Mouse (Mus musculus) E14TG2a.4 (cell line): ENCODE results near the gene Hoxc6.

ENCODE experiments used
- H3K27me3 ChIP-seq: 2 replicates; pipeline ENCODE4 v1.6.1; 2014; ENCODE audit warnings: low read length, control low read depth; ENCODE audit not compliant: insufficient read depth
- H3K36me3 ChIP-seq: 2 replicates; pipeline ENCODE4 v1.6.1; 2014; ENCODE audit warnings: low read length, control low read depth; ENCODE audit not compliant: insufficient read depth
- H3K4me1 ChIP-seq: replicated peaks from 2 replicates; pipeline ENCODE4 v1.6.1; 2014; ENCODE audit warnings: low read depth, low read length, control low read depth
- H3K4me3 ChIP-seq: replicated peaks from 2 replicates; pipeline ENCODE4 v1.5.1; 2014; ENCODE audit warnings: mild to moderate bottlenecking, low read length
- H3K9me3 ChIP-seq: 2 replicates; pipeline ENCODE4 v1.6.1; 2014; ENCODE audit warnings: low read length, control low read depth
- CTCF ChIP-seq: conservative IDR thresholded peaks from 2 replicates; pipeline ENCODE4 v1.5.1; 2014; ENCODE audit warnings: low read length
- NANOG ChIP-seq: IDR thresholded peaks from 2 replicates; pipeline ENCODE4 v1.6.1; 2014; ENCODE audit warnings: borderline replicate concordance, low read length, mixed read lengths
- POU5F1 ChIP-seq: IDR thresholded peaks from 2 replicates; pipeline ENCODE4 v1.6.1; 2014; ENCODE audit warnings: low read length, borderline replicate concordance

Gene Hoxc6

DNA sequence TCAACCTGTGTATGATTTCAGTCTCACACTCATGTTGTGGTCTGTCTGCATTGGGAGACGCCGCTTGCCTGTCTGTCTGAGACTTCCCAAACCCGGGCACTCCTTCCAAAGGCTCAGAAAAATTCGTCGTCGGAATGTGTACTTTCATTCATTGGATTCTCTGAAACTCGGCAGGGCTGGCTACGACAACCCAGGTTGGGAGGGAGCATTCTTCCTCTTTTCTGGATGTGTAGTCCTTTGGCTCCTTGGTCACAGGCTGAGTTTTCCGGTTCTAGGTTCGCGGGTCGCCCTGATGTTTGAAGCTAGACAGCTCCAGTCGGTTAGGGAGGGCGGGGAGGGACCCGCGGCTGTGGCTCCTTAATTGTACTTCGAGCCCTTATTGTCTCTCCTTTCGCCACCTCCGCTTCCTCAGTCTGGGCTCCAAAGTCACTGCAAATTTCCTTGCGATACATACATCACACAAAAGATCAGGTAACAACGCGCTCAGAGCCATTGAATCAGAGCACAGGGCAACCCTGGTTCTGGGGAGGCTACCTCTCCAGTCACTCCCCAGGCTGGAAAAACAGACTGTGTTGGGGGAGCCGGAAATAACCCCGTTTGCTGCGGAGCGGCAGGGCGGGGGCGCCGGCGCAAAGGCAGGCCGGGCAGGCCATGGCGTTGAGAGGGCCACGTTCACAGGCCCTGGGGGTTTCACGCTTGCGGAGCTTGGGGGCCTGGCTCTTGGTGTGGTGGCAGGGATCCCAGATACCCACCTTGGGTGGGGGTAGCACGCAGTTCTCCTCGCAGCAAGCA, 21.2 kb upstream of the Hoxc6 start:
- H3K4me3 ChIP-seq: peak overlapping the region; percentile 29; the same call in 1 of the 2 replicates
- peaks cover 13% of the 10 kb centered on the region; the same call in 1 of the 2 replicates for H3K9me3 ChIP-seq
- H3K4me1 ChIP-seq: peaks cover 46% of the 10 kb centered on the region
- H3K36me3 ChIP-seq: no peaks in the 10 kb centered on the region
- TF ChIP-seq NANOG (no peak), POU5F1 (no peak), CTCF (no peak)
- H3K27me3 ChIP-seq: peaks cover 99% of the 10 kb centered on the region

DNA sequence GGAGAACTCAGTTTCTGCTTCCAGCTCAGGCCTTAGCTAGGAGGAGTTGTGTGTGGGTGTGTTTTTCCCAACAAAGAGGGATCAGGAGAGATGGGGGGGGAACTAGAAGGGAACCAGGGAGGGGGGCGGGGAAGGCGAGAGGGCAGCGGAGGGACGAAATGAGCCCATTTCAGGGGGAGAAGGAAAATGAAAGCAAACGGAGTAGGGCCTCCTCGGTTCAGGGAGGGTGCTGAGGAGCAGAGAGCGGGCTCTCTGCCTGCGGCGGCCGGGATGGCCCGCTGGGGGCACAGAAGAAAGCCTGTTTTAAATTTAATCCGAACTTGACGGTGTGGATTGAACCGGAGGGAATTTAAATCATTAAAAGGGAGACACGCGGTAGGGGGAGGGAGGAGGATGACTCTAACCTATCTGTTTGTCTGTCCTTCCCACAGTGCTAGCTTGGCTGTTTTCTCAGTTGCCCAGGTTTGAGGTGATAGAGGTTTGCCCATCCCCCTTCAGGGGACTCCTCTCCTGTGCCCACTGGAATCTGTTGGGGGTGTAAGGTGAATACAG, 20.6 kb upstream of the Hoxc6 start:
- peaks cover 99% of the 10 kb centered on the region for H3K27me3 ChIP-seq
- TF ChIP-seq NANOG (no peak), CTCF (no peak)
- H3K9me3 ChIP-seq: peaks cover 10% of the 10 kb centered on the region; the same call in 1 of the 2 replicates
- no peaks in the 10 kb centered on the region for H3K36me3 ChIP-seq
- H3K4me3 ChIP-seq: 0 out of 2 replicates have a peak overlapping the region, but pooled peaks have one; percentile 29
- peaks cover 44% of the 10 kb centered on the region for H3K4me1 ChIP-seq

- H3K4me3 ChIP-seq: no peak overlapping the region
- no peak for TF ChIP-seq POU5F1
- TF ChIP-seq NANOG: no peak
- TF ChIP-seq CTCF: no peak
- no peaks in the 10 kb centered on the region for H3K36me3 ChIP-seq
- peaks cover 40% of the 10 kb centered on the region for H3K4me1 ChIP-seq
- no peaks in the 10 kb centered on the region for H3K9me3 ChIP-seq
- H3K27me3 ChIP-seq: peaks cover 99% of the 10 kb centered on the region
These were observed 19.2 kb upstream of the Hoxc6 start for GRCm38 (mm10) chr15:102978615-102979515.

DNA sequence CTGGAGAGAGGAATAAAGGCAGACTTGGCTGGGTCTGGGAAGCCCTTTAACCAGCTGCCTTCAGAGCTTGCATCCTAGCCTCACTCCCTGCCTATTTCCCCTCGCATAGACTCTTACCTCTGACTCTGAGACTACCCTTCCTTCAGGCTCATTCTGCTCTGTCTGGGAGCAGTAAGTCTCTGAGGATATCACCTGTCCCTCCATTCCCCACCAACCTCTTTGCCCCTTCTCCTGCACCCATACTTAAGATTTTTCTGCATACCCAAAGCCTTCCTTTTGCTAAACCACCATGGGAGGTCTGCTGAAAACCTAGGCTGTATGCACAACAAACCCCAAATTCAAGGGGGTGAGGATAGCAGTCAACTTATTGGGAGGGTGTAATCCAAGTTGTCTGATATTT, 18.1 kb upstream of the Hoxc6 start:
- peaks cover 40% of the 10 kb centered on the region for H3K4me1 ChIP-seq
- peaks cover 99% of the 10 kb centered on the region for H3K27me3 ChIP-seq
- no peaks in the 10 kb centered on the region for H3K36me3 ChIP-seq
- H3K9me3 ChIP-seq: no peaks in the 10 kb centered on the region
- no peak overlapping the region for H3K4me3 ChIP-seq
- TF ChIP-seq POU5F1 (no peak), CTCF (no peak), NANOG (no peak)

GRCm38 (mm10) chr15:102980352-102980751, 17.7 kb upstream of the Hoxc6 start:
- Histone ChIP-seq H3K27me3 (peaks cover 99% of the 10 kb centered on the region), H3K4me1 (peaks cover 40% of the 10 kb centered on the region), H3K36me3 (no peaks in the 10 kb centered on the region), H3K4me3 (no peak overlapping the region), H3K9me3 (peaks cover 3% of the 10 kb centered on the region; the same call in 1 of the 2 replicates)
- no peak for TF ChIP-seq NANOG
- no peak for TF ChIP-seq POU5F1

DNA sequence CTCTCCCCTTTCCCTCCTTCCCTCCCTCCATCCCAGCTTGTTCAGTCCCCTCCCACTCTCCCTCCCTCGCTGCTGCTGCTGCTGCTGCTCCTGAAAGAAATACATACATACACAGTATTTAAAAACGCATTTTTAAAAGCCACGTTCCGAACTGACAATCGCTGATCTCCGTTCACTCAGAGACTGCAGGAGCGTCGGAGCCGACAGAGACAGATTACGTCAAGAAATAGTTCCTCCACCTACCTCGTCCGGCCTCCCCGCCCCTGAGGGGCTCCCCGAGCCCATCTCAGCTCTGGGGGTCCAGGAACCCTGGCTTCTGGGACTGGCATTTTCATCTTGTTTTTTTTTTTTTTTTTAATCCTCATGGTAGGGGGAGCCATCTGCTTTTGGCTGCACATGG, 17.1 kb upstream of the Hoxc6 start:
- H3K4me3 ChIP-seq: peak overlapping the region; percentile 69
- no peaks in the 10 kb centered on the region for H3K36me3 ChIP-seq
- H3K4me1 ChIP-seq: peaks cover 34% of the 10 kb centered on the region
- H3K9me3 ChIP-seq: peaks cover 8% of the 10 kb centered on the region
- TF ChIP-seq POU5F1 (no peak), CTCF (no peak), NANOG (no peak)
- H3K27me3 ChIP-seq: peaks cover 99% of the 10 kb centered on the region

- H3K36me3 ChIP-seq: no peaks in the 10 kb centered on the region
- TF ChIP-seq NANOG (no peak), CTCF (no peak), POU5F1 (no peak)
- peak overlapping the region; percentile 69 for H3K4me3 ChIP-seq
- peaks cover 28% of the 10 kb centered on the region for H3K4me1 ChIP-seq
- H3K9me3 ChIP-seq: peaks cover 15% of the 10 kb centered on the region
- peaks cover 100% of the 10 kb centered on the region for H3K27me3 ChIP-seq
These were observed 16.4 kb upstream of the Hoxc6 start for GRCm38 (mm10) chr15:102981379-102982288.

GRCm38 (mm10) chr15:102983716-102984115, 14.3 kb upstream of the Hoxc6 start:
- peaks cover 15% of the 10 kb centered on the region for H3K9me3 ChIP-seq
- TF ChIP-seq NANOG: no peak
- H3K4me3 ChIP-seq: no peak overlapping the region
- peaks cover 27% of the 10 kb centered on the region for H3K4me1 ChIP-seq
- no peaks in the 10 kb centered on the region for H3K36me3 ChIP-seq
- peaks cover 100% of the 10 kb centered on the region for H3K27me3 ChIP-seq
